Mouse (Mus musculus) liver, embryonic 12.5 days (tissue): ENCODE measurements around the gene Gm45785. TPM values are rescaled to one million over a fixed set of nuclear protein-coding genes. Genes with fewer than 3 reads are reported as not detected.

Source experiments
- polyA plus RNA-seq: library from polyadenylated mRNA; unstranded; fragments of >200 nt; fragmentation: Nextera tagmentation; extraction: Ambion mirVana; gene quantifications from 2 replicates; pipeline ENCODE4 v1.2.1, GENCODE M21; 2016

Gene Gm45785
- polyA plus RNA-seq, 1 experiment from 2014 or later = not detected

Other genes with a start within 250 kb of the Gm45785 start
- gene Olfr61, start 227.4 kb downstream of the Gm45785 start, polyA plus RNA-seq = not detected in 2 replicates
- gene Olfr53, start 209.9 kb downstream of the Gm45785 start, polyA plus RNA-seq = not detected in 2 replicates
- not detected in 2 replicates for gene Olfr539, start 196.4 kb downstream of the Gm45785 start, polyA plus RNA-seq
- gene Olfr45, start 174.4 kb downstream of the Gm45785 start, polyA plus RNA-seq = not detected in 2 replicates
- gene Olfr541, start 159.1 kb downstream of the Gm45785 start, polyA plus RNA-seq = not detected in 2 replicates
- gene Cyp2e1, start 92.6 kb downstream of the Gm45785 start, polyA plus RNA-seq = not detected in 2 replicates
- gene Syce1, start 68.5 kb downstream of the Gm45785 start, polyA plus RNA-seq = 0.15 TPM in 1 of 2 replicates, not detected in the other
- gene Zfp941, start 34.2 kb downstream of the Gm45785 start, polyA plus RNA-seq = 0.43 and 0.51 TPM in 2 replicates
- 4.5 and 4.6 TPM in 2 replicates for gene Urah, start 21.3 kb downstream of the Gm45785 start, polyA plus RNA-seq
- not detected in 2 replicates for gene Scgb1c1, start 10.8 kb downstream of the Gm45785 start, polyA plus RNA-seq
- 0.07 TPM in 1 of 2 replicates, not detected in the other for gene Odf3, start 8.5 kb downstream of the Gm45785 start, polyA plus RNA-seq
- 30.7 and 33.8 TPM in 2 replicates for gene Ric8a, start 626 bp upstream of the Gm45785 start, polyA plus RNA-seq
- gene Bet1l, start 1.2 kb upstream of the Gm45785 start, polyA plus RNA-seq = 17.4 and 18.0 TPM in 2 replicates
- gene Psmd13, start 25.6 kb upstream of the Gm45785 start, polyA plus RNA-seq = 204 and 213 TPM in 2 replicates
- gene Sirt3, start 26.0 kb upstream of the Gm45785 start, polyA plus RNA-seq = 16.0 and 18.1 TPM in 2 replicates
- not detected in 2 replicates for gene Cox8b, start 44.1 kb upstream of the Gm45785 start, polyA plus RNA-seq
- gene Nlrp6, start 64.6 kb upstream of the Gm45785 start, polyA plus RNA-seq = 1.1 and 1.4 TPM in 2 replicates
- gene Pgghg, start 85.1 kb upstream of the Gm45785 start, polyA plus RNA-seq = 7.8 and 7.9 TPM in 2 replicates
- 0.94 and 0.99 TPM in 2 replicates for gene Ifitm5, start 94.0 kb upstream of the Gm45785 start, polyA plus RNA-seq
- not detected in 2 replicates for gene Gm45717, start 99.6 kb upstream of the Gm45785 start, polyA plus RNA-seq
- 355 TPM in 2 replicates for gene Ifitm2, start 99.7 kb upstream of the Gm45785 start, polyA plus RNA-seq
- 19.5 and 23.4 TPM in 2 replicates for gene Ifitm1, start 110.9 kb upstream of the Gm45785 start, polyA plus RNA-seq
- 35.7 TPM in 2 replicates for gene Ifitm3, start 154.4 kb upstream of the Gm45785 start, polyA plus RNA-seq
- gene Ifitm6, start 161.6 kb upstream of the Gm45785 start, polyA plus RNA-seq = 1.4 and 2.7 TPM in 2 replicates
- gene Gm17387, start 172.8 kb upstream of the Gm45785 start, polyA plus RNA-seq = not detected in 2 replicates
- gene B4galnt4, start 204.8 kb upstream of the Gm45785 start, polyA plus RNA-seq = 1.9 and 2.3 TPM in 2 replicates
- 0.71 and 1.1 TPM in 2 replicates for gene Pkp3, start 221.9 kb upstream of the Gm45785 start, polyA plus RNA-seq
- gene Sigirr, start 244.2 kb upstream of the Gm45785 start, polyA plus RNA-seq = 16.0 and 16.5 TPM in 2 replicates